Mouse (Mus musculus) heart, adult 10 weeks (tissue): ENCODE results near the gene Dus2. TPM values are rescaled to one million over a fixed set of nuclear protein-coding genes. Genes with fewer than 3 reads are reported as not detected.

ENCODE experiments used
- polyA plus RNA-seq: library from polyadenylated mRNA; stranded (reverse); fragments of 350-450 nt; fragmentation: Illumina TruSeq; extraction: RNeasy Lipid Tissue Mini Kit (QIAGEN cat#74804); gene quantifications from one replicate; pipeline ENCODE4 v1.2.3, GENCODE M21; 2014; ENCODE audit warnings: low read depth, low replicate concordance

The Dus2 gene
- polyA plus RNA-seq, result 13.7 TPM

DNA sequence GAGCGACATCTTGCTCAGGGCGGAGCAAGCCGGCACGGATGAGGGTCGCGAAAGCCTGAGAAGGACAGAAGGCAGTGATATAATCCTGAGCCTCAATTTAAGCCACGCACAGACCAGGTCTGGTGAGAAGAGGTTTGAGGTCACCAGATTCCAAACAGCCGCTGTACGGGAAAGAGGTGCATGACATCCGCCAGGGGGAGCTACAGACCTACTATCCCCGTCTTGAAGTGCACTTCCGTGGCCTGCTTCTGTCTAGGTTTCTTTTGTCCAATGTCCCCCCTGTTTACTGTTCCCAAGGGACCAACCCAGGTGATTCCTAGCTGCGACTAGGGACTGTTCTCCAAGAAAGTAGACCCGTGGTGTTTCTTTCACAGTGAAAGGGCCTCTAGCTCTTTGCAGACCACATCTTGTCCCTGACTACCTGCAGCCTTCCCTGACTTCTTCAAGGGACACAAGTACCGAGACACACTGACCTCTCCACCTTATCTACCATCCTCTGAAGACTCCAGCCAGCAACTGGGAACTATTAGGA is at the start of gene Dus2:
Gene Dus2 (plus strand): TSS at position 482 of the 532 bp plus-strand sequence.

DNA sequence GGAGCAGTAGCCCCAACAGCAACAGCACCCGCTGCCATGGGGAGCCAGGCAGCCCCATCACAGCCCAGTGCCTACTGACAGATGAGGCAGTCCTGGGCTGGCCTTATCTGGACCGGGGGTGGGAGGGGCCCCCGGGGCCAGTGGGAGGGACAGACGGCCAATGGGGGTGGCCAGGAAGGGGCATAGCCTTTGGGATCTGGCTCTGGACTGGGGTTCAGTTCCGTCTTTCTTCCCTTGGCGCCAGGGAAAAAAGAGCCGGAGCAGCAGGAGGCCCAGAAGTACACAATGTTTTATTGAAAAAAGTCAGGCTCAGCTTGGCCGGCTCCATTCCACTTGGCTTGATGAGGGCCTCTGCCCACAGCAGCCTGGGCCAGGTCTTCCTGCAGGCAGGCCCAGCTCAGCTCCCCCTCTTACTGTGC is 47.8 kb upstream of the Dus2 start, which contains the start of gene Lcat:
Gene Lcat (minus strand): TSS at position 62 of the 419 bp plus-strand sequence.

DNA sequence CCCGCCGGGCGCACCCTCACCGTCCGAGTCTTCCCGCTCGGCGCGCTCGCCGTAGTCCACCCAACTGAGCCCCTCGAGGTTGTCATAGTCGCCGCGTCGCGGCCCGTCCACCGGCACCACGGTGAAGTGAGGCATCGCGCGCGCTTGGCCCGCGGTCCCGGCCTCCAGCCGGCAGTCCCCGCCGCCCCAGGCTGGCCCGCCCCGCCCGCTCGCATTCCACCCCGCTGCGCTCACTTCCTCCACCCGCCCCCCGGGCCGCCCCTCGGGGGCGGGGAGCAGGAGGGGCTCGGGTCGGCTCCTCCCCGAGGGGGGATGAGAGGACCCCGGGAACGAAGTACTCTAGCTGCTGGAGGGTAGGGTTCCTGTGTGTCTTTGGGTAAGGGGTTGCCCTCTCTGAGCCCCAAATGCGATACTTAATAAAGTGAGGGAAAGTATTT is 25.2 kb upstream of the Dus2 start, which contains the start of gene Slc12a4:
Gene Slc12a4 (minus strand): TSS at position 193 of the 437 bp plus-strand sequence.

DNA sequence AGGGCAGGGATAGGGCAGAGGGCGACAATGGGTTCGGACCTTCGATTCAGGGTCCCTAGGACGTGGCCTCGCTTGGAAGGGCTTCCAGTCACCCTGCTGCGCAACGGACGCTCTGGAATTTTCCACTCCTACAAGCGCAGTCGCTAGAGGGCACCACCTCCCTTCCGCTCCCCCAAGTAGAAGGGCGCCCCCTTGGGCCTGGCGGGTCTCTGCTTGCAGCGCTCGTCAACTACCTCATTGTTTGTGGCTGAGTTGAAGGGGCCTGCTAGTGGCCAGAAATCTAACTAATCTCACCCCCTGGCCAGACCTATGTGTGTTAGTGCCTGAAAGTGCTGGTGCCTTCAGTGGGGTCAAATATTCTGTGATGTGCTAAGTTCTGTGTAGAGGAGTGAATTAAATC is 11.8 kb upstream of the Dus2 start, which contains the start of gene Dpep3:
Gene Dpep3 (minus strand): TSS at position 105 of the 400 bp plus-strand sequence.

DNA sequence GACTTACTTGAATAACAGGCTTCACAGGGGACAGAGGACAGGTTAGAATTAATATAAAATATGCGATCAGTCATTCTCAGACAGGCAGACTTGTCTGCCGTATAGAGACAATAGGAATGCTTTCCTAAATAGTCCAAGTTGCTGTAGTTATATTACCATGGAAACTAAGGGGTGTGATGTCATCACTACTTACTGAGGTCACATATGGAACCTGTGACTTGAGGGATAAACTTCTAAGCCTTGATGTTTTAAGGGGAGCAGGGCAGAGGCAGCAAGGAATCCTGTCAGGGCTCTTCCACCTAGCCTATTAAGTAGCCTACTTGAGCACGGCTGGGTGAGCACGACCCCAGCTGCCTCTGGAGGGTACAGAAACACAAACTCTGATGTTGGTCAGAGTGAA is 14.7 kb downstream of the Dus2 start, which contains the start of gene Dpep2nb:
Gene Dpep2nb (minus strand): TSS at position 101 of the 400 bp plus-strand sequence.

GRCm38 (mm10) chr8:106011643-106011986 is 20.5 kb downstream of the Dus2 start, which contains the start of gene Ddx28:
TSS of gene Ddx28 (minus strand) at chr8:106011882.

DNA sequence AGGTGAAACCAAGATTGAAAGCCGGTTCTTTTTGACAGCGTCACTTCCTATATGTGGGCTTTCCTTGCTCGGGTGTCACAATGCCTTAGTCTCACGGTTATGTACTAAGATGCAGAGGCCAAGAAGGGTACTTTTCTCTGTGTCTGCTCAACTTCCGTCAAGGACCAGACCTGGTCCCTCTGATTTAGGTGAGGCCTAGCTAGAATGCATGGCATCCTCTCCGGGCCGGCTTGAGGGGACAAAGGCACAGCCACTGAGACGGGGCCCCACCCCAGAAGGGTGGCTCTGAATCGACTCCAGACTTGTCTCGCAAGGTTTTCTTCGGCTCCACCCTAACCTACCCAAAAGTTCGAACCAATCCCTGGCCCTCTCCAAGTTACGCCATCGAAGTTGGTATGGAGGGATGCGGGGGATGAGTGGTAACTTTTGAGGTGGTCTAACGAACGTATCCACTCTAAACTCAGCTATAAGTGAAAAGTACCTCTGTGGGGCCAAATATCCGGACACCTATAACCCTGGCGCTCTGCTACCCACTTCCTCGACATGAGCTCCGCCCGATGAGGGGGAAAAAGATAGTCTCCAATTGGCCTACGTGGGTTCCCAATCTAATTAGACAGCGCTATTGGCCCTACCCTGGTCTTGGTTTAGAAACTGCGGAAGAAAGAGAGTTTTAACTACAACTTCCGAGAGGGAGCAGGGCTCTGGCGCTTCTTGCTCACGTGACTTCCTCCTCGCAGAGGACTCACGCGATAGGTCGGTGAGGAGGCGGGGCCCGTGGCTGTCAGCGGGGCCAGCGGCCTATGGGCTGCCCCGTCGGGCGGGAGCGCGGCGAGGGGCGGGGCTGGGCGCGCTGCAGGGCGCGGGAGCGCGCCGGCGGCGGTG is 67.8 kb downstream of the Dus2 start, which contains the start of gene Nfatc3:
Gene Nfatc3 (plus strand): TSS at position 110 of the 882 bp plus-strand sequence.

Other genes starting within 250 kb of the Dus2 start
- gene Gfod2, start 232.7 kb upstream of the Dus2 start, polyA plus RNA-seq, result 3.5 TPM
- 17.0 TPM for gene Ranbp10, start 164.0 kb upstream of the Dus2 start, polyA plus RNA-seq
- not detected for gene Tsnaxip1, start 163.6 kb upstream of the Dus2 start, polyA plus RNA-seq
- gene Cenpt, start 138.1 kb upstream of the Dus2 start, polyA plus RNA-seq, result 3.3 TPM
- 30.4 TPM for gene Thap11, start 136.2 kb upstream of the Dus2 start, polyA plus RNA-seq
- gene Nutf2, start 130.8 kb upstream of the Dus2 start, polyA plus RNA-seq, result 108 TPM
- gene Edc4, start 110.5 kb upstream of the Dus2 start, polyA plus RNA-seq, result 29.2 TPM
- gene Nrn1l, start 97.8 kb upstream of the Dus2 start, polyA plus RNA-seq, result not detected
- 18.1 TPM for gene Pskh1, start 90.9 kb upstream of the Dus2 start, polyA plus RNA-seq
- not detected for gene Ctrl, start 57.5 kb upstream of the Dus2 start, polyA plus RNA-seq
- gene Psmb10, start 52.9 kb upstream of the Dus2 start, polyA plus RNA-seq, result 68.7 TPM
- gene Lcat, start 48.0 kb upstream of the Dus2 start, polyA plus RNA-seq, result 2.0 TPM
- 42.3 TPM for gene Slc12a4, start 25.2 kb upstream of the Dus2 start, polyA plus RNA-seq
- gene Dpep3, start 11.9 kb upstream of the Dus2 start, polyA plus RNA-seq, result not detected
- not detected for gene Dpep2nb, start 14.6 kb downstream of the Dus2 start, polyA plus RNA-seq
- 9.2 TPM for gene Ddx28, start 20.5 kb downstream of the Dus2 start, polyA plus RNA-seq
- 13.4 TPM for gene Nfatc3, start 67.5 kb downstream of the Dus2 start, polyA plus RNA-seq
- 2.0 TPM for gene Esrp2, start 145.6 kb downstream of the Dus2 start, polyA plus RNA-seq
- 7.5 TPM for gene Pla2g15, start 159.1 kb downstream of the Dus2 start, polyA plus RNA-seq
- 10.4 TPM for gene Slc7a6, start 177.5 kb downstream of the Dus2 start, polyA plus RNA-seq
- 19.7 TPM for gene Slc7a6os, start 219.6 kb downstream of the Dus2 start, polyA plus RNA-seq
- gene Prmt7, start 219.6 kb downstream of the Dus2 start, polyA plus RNA-seq, result 20.2 TPM